Mouse (Mus musculus) heart, adult 9 months (tissue): ENCODE data around the gene Kcna7.
"Not testable (repeated sequence)": the region's sequence is repeated elsewhere in the genome, so short reads cannot be mapped to it uniquely, and the experiment has no call there.

Experiments
- DNase-seq, 2 experiments: peaks; one replicate each; pipeline ENCODE4 v3.0.0; 2022; ENCODE audit warnings: low spot score in 2 of 2

The Kcna7 gene

GRCm38 (mm10) chr7:45395129-45395541, 10.3 kb upstream of the Kcna7 start:
- DNase-seq, result no peak

GRCm38 (mm10) chr7:45395578-45396336, 9.7 kb upstream of the Kcna7 start, which contains the start of gene Snrnp70:
TSS of gene Snrnp70 (minus strand) at chr7:45395742.
- DNase-seq, result peak; percentile 100

- not testable (repeated sequence) for DNase-seq
These were observed 9.1 kb upstream of the Kcna7 start for GRCm38 (mm10) chr7:45396337-45396775.

- DNase-seq, result no peak
These were observed 8.7 kb upstream of the Kcna7 start for GRCm38 (mm10) chr7:45396787-45397186.

GRCm38 (mm10) chr7:45401521-45402085, 3.9 kb upstream of the Kcna7 start:
- no peak for DNase-seq

- peak in 1 of 2 experiments; percentile 22 for DNase-seq
These were observed 1.8 kb upstream of the Kcna7 start for GRCm38 (mm10) chr7:45403532-45404261.

- DNase-seq, result peak; percentile 39 to 51
These were observed 1.0 kb downstream of the Kcna7 start for GRCm38 (mm10) chr7:45406157-45407156.

- no peak for DNase-seq
These were observed 2.4 kb downstream of the Kcna7 start for GRCm38 (mm10) chr7:45407836-45408235.

- DNase-seq, result no peak
These were observed 2.9 kb downstream of the Kcna7 start for GRCm38 (mm10) chr7:45408351-45408750.

- no peak for DNase-seq
These were observed 3.5 kb downstream of the Kcna7 start for GRCm38 (mm10) chr7:45408949-45409348.

- no peak for DNase-seq
These were observed 4.2 kb downstream of the Kcna7 start for GRCm38 (mm10) chr7:45409497-45410163.

GRCm38 (mm10) chr7:45412421-45412820, 7.0 kb downstream of the Kcna7 start:
- DNase-seq, result no peak

- DNase-seq, result no peak
These were observed 7.8 kb downstream of the Kcna7 start, which contains the start of gene Ntf5 for GRCm38 (mm10) chr7:45413113-45413863. TSS of gene Ntf5 (plus strand) at chr7:45413695.

- no peak for DNase-seq
These were observed 8.6 kb downstream of the Kcna7 start for GRCm38 (mm10) chr7:45413864-45414739.

GRCm38 (mm10) chr7:45414740-45415224, 9.3 kb downstream of the Kcna7 start:
- no peak for DNase-seq

GRCm38 (mm10) chr7:45415636-45416035, 10.2 kb downstream of the Kcna7 start:
- no peak for DNase-seq

- no peak for DNase-seq
These were observed 12.6 kb downstream of the Kcna7 start for GRCm38 (mm10) chr7:45417962-45418492.

- no peak for DNase-seq
These were observed 14.6 kb downstream of the Kcna7 start for GRCm38 (mm10) chr7:45419859-45420614.
